Mouse (Mus musculus) heart, adult 2 months (tissue): ENCODE data around the gene Ipmk.

ENCODE experiments used
- CTCF ChIP-seq: fragments of 200-600 bp; IDR thresholded peaks from 2 replicates; pipeline ENCODE4 v1.8.1; 2022; ENCODE audit warnings: antibody characterized with exemption, mild to moderate bottlenecking, moderate library complexity
- EP300 ChIP-seq: fragments of 200-500 bp; IDR thresholded peaks from 2 replicates; pipeline ENCODE4 v1.6.1; 2011; ENCODE audit warnings: low read depth, low read length, control low read depth; ENCODE audit not compliant: insufficient read depth
- POLR2A ChIP-seq: fragments of 200-500 bp; IDR thresholded peaks from 2 replicates; pipeline ENCODE4 v1.6.1; 2011; ENCODE audit warnings: mild to moderate bottlenecking, low read depth, low read length, control low read depth; ENCODE audit not compliant: insufficient read depth

DNA sequence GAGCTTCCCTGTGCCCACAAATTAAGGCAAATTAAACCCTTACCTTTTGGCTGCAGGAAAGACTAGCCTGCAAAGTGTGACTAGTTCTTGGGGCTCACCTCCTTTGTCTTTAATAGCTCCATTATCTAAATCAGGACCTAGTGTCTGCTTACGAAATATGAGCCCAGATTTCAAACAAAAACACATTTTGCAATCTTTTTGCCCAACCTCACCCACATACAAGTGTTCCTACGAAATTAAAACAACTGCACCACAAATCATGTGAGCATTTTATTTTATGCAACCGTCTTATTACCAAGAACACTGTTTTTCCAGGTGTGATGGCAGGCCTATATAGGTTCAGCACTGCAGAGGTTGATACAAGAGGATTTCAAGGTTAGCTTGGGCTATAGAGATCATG lies 4.4 kb upstream of the Ipmk start:
- TF ChIP-seq CTCF = no peak
- no peak for TF ChIP-seq EP300
- TF ChIP-seq POLR2A = no peak
